Mouse (Mus musculus): Measurements from ENCODE around the gene Tfap2c. TPM values are rescaled to one million over a fixed set of nuclear protein-coding genes. Genes with fewer than 3 reads are reported as not detected.

The Tfap2c gene
- polyA plus RNA-seq, 1 experiment, result 0.11 TPM

DNA sequence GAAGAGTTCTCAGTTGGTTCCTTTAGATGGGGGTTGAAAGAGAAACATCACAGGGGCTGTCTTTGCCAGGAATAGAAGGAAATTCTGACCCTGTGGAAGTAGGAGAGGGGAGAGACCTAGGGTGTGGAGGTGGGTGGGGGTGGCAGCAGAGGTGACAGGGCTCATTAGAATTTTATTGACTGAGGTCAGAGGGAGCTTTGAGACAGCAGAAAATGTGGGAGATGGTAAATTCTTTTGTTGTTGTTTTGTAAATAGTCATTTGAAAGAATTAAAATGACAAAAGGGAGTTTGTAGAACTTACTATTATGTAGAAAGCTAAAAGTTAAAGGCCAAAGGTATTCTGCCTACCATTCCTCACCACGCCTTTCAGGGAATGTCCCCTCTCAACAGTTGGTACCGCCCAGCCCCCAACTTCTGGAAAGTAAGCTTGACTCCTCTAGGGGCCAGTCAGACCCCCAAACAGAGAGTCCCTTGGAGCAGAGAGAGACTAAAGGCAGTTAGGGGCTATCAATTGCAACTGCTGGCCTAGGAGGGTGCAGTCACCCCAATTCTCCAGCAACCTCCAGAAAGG lies 27.9 kb downstream of the Tfap2c start:
- no peaks in the 10 kb centered on the region for H3K27me3 ChIP-seq (ENCODE audit: control insufficient read depth, insufficient read depth, low read length)
- H3K27ac ChIP-seq (ENCODE audit: control insufficient read depth, insufficient read depth, low read depth, low read length), result no peak overlapping the region
- H3K36me3 ChIP-seq (ENCODE audit: control insufficient read depth, insufficient read depth, low read length), result no peaks in the 10 kb centered on the region
- TF ChIP-seq CTCF (IDR thresholded peaks at IDR 0.05; ENCODE audit: control insufficient read depth, insufficient read depth, insufficient replicate concordance, low read depth, low read length), result no peak
- TF ChIP-seq POLR2A (IDR thresholded peaks at IDR 0.05; ENCODE audit: control insufficient read depth, low read depth, low read length), result no peak
- H3K4me3 ChIP-seq (ENCODE audit: control insufficient read depth, low read depth, low read length), result no peak overlapping the region
- H3K4me1 ChIP-seq (ENCODE audit: control insufficient read depth, insufficient read depth, low read length), result no peaks in the 10 kb centered on the region

DNA sequence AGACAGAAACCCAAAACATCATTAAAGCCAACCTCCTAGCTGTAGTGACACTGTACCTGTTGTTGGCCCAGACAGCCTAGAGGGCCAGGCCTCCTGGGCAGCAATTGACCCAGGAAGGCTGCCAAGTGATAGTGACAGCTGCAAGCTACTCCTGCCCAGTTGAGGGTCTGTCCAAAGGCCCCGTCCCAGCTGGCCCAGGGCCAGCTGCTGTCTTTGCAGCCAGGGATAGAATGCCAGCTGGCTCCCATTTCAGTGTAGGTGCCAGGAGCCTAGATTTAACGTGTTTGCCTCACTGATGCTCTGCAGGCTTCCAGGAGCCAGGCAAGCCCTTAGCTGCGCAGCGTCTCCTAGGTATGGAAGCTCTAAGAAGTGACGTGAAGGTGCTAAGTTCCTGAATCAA lies 29.8 kb downstream of the Tfap2c start:
- Histone ChIP-seq H3K4me3 (ENCODE audit: control insufficient read depth, low read depth, low read length) (no peak overlapping the region), H3K4me1 (ENCODE audit: control insufficient read depth, insufficient read depth, low read length) (no peaks in the 10 kb centered on the region), H3K27me3 (ENCODE audit: control insufficient read depth, insufficient read depth, low read length) (no peaks in the 10 kb centered on the region), H3K36me3 (ENCODE audit: control insufficient read depth, insufficient read depth, low read length) (no peaks in the 10 kb centered on the region), H3K27ac (ENCODE audit: control insufficient read depth, insufficient read depth, low read depth, low read length) (no peak overlapping the region)
- TF ChIP-seq CTCF (IDR thresholded peaks at IDR 0.05; ENCODE audit: control insufficient read depth, insufficient read depth, insufficient replicate concordance, low read depth, low read length), result no peak
- TF ChIP-seq POLR2A (IDR thresholded peaks at IDR 0.05; ENCODE audit: control insufficient read depth, low read depth, low read length), result no peak

DNA sequence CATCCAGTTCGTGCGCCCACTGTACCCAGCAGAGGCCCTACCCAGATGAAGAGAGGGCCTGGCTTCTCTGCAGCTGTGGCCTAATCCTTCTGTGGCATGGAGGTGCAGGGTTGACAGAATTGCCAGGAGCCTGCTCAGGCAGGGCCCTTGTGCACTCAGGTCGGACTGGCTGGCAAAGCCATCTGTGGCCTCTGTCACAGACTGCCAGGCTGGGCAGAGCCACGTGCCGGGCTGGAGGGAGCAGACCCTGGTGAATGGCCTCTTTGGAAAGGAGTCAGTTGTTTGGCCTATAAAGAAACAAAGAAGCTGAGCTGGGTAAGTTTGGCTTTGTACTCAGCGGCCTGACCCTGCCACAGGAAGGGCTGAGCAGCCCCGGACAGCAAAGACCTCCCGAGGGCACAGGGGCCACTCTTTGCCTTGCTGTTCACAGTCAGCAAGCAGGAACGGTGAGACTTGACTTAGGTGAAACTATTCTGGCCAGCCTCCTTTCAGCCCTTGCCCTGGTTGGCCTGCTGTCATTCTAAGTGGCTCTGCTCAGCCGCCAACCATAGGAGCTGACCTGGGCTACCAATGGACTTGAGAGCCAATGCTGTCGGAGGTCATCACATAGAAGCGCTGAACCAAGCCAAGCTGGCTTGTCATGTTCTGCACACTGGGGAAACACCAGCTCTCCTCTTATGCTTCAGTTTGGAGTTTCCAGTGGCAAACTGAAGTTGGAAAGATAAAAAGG lies 31.3 kb downstream of the Tfap2c start:
- no peaks in the 10 kb centered on the region for H3K27me3 ChIP-seq (ENCODE audit: control insufficient read depth, insufficient read depth, low read length)
- no peaks in the 10 kb centered on the region for H3K36me3 ChIP-seq (ENCODE audit: control insufficient read depth, insufficient read depth, low read length)
- no peak for TF ChIP-seq CTCF (IDR thresholded peaks at IDR 0.05; ENCODE audit: control insufficient read depth, insufficient read depth, insufficient replicate concordance, low read depth, low read length)
- no peak for TF ChIP-seq POLR2A (IDR thresholded peaks at IDR 0.05; ENCODE audit: control insufficient read depth, low read depth, low read length)
- no peaks in the 10 kb centered on the region for H3K4me1 ChIP-seq (ENCODE audit: control insufficient read depth, insufficient read depth, low read length)
- no peak overlapping the region for H3K4me3 ChIP-seq (ENCODE audit: control insufficient read depth, low read depth, low read length)
- H3K27ac ChIP-seq (ENCODE audit: control insufficient read depth, insufficient read depth, low read depth, low read length), result no peak overlapping the region

DNA sequence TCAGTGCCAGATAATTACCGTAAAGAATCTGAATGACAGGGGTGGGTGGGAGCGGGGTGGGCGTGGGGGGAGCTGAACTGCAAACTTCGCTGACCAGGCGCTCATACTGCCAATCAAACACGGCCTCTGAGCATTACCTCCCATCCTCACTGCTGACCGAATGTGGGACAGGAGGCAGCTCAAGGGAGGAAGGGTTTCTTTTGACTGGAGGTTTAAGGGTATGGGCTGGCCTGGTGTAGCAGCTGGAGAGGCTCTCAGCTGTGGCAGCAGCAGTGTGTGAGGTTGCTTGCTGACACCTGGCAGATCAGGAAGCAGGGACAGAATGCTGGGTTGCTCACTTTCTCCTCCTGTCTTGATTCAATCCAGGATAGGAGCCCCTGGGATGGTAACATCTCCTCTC lies 33.9 kb downstream of the Tfap2c start:
- Histone ChIP-seq H3K4me3 (ENCODE audit: control insufficient read depth, low read depth, low read length) (no peak overlapping the region), H3K27me3 (ENCODE audit: control insufficient read depth, insufficient read depth, low read length) (no peaks in the 10 kb centered on the region), H3K27ac (ENCODE audit: control insufficient read depth, insufficient read depth, low read depth, low read length) (no peak overlapping the region), H3K4me1 (ENCODE audit: control insufficient read depth, insufficient read depth, low read length) (no peaks in the 10 kb centered on the region), H3K36me3 (ENCODE audit: control insufficient read depth, insufficient read depth, low read length) (no peaks in the 10 kb centered on the region)
- TF ChIP-seq POLR2A (IDR thresholded peaks at IDR 0.05; ENCODE audit: control insufficient read depth, low read depth, low read length), result no peak
- TF ChIP-seq CTCF (IDR thresholded peaks at IDR 0.05; ENCODE audit: control insufficient read depth, insufficient read depth, insufficient replicate concordance, low read depth, low read length), result no peak

DNA sequence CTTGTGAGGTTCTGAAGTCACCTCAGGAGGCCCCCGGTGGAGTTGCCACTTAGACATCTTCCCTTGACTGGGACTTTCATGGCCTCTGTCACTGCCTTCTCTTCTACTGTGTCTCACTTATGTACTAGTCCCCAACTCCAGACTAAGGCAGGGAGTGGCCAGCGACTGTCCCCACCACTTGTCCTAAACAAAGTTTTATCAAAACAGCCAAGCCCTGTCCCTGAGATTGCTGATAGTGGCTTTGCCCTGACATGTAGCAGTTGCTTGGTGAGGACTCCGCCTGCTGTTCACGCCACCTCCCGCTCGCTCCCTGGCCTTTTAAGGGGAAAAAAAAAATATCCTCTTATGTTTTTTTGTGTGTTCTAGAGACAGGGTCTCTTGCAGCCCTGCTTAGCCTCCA lies 35.9 kb downstream of the Tfap2c start:
- Histone ChIP-seq H3K4me3 (ENCODE audit: control insufficient read depth, low read depth, low read length) (no peak overlapping the region), H3K4me1 (ENCODE audit: control insufficient read depth, insufficient read depth, low read length) (peaks cover 2% of the 10 kb centered on the region; the same call in 1 of the 2 replicates), H3K36me3 (ENCODE audit: control insufficient read depth, insufficient read depth, low read length) (no peaks in the 10 kb centered on the region), H3K27ac (ENCODE audit: control insufficient read depth, insufficient read depth, low read depth, low read length) (no peak overlapping the region), H3K27me3 (ENCODE audit: control insufficient read depth, insufficient read depth, low read length) (no peaks in the 10 kb centered on the region)
- TF ChIP-seq CTCF (IDR thresholded peaks at IDR 0.05; ENCODE audit: control insufficient read depth, insufficient read depth, insufficient replicate concordance, low read depth, low read length) (no peak), POLR2A (IDR thresholded peaks at IDR 0.05; ENCODE audit: control insufficient read depth, low read depth, low read length) (no peak)

DNA sequence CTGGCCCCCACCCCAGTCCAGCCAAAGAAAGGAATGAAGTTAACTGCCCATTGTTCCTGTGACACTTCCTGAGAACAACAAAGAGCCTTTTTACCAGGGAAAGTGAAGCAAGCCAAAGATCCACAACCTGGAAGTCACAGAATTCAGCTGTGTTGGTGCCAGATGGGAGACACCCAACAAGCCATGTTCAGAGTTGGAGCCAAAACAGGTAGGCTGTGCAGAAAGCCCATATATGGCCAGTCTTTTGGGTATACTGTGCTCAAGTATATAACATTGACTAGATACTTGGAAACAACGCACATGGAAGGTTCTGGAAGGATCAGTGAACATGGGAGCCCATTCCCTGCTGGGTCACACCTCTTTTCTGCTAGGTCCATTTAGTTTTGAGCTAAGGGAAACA lies 39.7 kb downstream of the Tfap2c start:
- TF ChIP-seq POLR2A (IDR thresholded peaks at IDR 0.05; ENCODE audit: control insufficient read depth, low read depth, low read length) (no peak), CTCF (IDR thresholded peaks at IDR 0.05; ENCODE audit: control insufficient read depth, insufficient read depth, insufficient replicate concordance, low read depth, low read length) (no peak)
- Histone ChIP-seq H3K4me1 (ENCODE audit: control insufficient read depth, insufficient read depth, low read length) (peaks cover 5% of the 10 kb centered on the region), H3K27me3 (ENCODE audit: control insufficient read depth, insufficient read depth, low read length) (no peaks in the 10 kb centered on the region), H3K4me3 (ENCODE audit: control insufficient read depth, low read depth, low read length) (no peak overlapping the region), H3K36me3 (ENCODE audit: control insufficient read depth, insufficient read depth, low read length) (no peaks in the 10 kb centered on the region), H3K27ac (ENCODE audit: control insufficient read depth, insufficient read depth, low read depth, low read length) (no peak overlapping the region)

DNA sequence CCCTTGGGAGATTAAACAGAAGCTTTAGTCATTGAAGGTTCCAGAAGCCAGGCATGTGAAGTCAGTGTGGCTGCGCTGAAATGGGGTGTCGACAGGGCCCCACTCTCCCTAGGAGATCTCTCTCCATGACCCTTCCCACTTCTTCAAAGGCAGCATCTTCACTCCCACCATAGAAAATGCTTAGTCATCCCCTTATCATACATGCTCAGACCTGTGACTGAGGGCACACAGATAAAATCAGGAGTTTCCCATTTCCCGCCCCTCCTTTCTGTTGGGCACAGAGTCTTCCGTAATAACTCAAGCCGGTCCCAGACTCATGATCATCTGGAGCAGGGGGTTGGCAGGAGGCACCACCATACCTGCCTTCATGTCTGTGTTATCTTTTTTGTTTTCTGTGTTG lies 41.4 kb downstream of the Tfap2c start:
- Histone ChIP-seq H3K4me3 (ENCODE audit: control insufficient read depth, low read depth, low read length) (no peak overlapping the region), H3K4me1 (ENCODE audit: control insufficient read depth, insufficient read depth, low read length) (peaks cover 5% of the 10 kb centered on the region)

More for the DNA sequence above, 41.4 kb downstream of the Tfap2c start:
- TF ChIP-seq CTCF (IDR thresholded peaks at IDR 0.05; ENCODE audit: control insufficient read depth, insufficient read depth, insufficient replicate concordance, low read depth, low read length) (no peak), POLR2A (IDR thresholded peaks at IDR 0.05; ENCODE audit: control insufficient read depth, low read depth, low read length) (no peak)
- no peaks in the 10 kb centered on the region for H3K36me3 ChIP-seq (ENCODE audit: control insufficient read depth, insufficient read depth, low read length)
- H3K27me3 ChIP-seq (ENCODE audit: control insufficient read depth, insufficient read depth, low read length), result no peaks in the 10 kb centered on the region
- H3K27ac ChIP-seq (ENCODE audit: control insufficient read depth, insufficient read depth, low read depth, low read length), result no peak overlapping the region
